Mouse (Mus musculus) E14TG2a.4 (cell line): ENCODE data around the gene Mipol1.

Source experiments
- CTCF ChIP-seq: conservative IDR thresholded peaks from 2 replicates; pipeline ENCODE4 v1.5.1; 2014; ENCODE audit warnings: low read length
- NANOG ChIP-seq: IDR thresholded peaks from 2 replicates; pipeline ENCODE4 v1.6.1; 2014; ENCODE audit warnings: borderline replicate concordance, low read length, mixed read lengths
- POU5F1 ChIP-seq: IDR thresholded peaks from 2 replicates; pipeline ENCODE4 v1.6.1; 2014; ENCODE audit warnings: low read length, borderline replicate concordance

- TF ChIP-seq CTCF, result no peak
- TF ChIP-seq NANOG, result no peak
- TF ChIP-seq POU5F1, result no peak
Observed at GRCm38 (mm10) chr12:57428767-57429166, 198.5 kb downstream of the Mipol1 start.
